Mouse (Mus musculus) heart, postnatal 0 days (tissue): ENCODE measurements around the gene Ap5s1. TPM values are rescaled to one million over a fixed set of nuclear protein-coding genes. Genes with fewer than 3 reads are reported as not detected.
A peak's percentile ranks its signal among the peaks of the same experiment; 100 is the strongest.

Experiments used
- ATAC-seq: fragments of 200-750 bp; cut with Nextera tagmentation; 2 replicates; pipeline ENCODE4 v1.8.0; 2017; ENCODE audit warnings: low read depth, moderate number of reproducible peaks, moderate library complexity; ENCODE audit not compliant: insufficient read depth
- DNase-seq: peaks from one replicate; pipeline ENCODE4 v3.0.0-alpha.2; 2016; ENCODE audit warnings: low spot score
- H3K27ac ChIP-seq: fragments of 300-500 bp; sonication (generic); 2 replicates; pipeline ENCODE4 v1.5.1; 2014; ENCODE audit warnings: low read depth, mild to moderate bottlenecking
- H3K27me3 ChIP-seq: fragments of 300-500 bp; sonication (generic); 2 replicates; pipeline ENCODE4 v1.6.1; 2014; ENCODE audit warnings: low read length, mixed read lengths; ENCODE audit not compliant: control insufficient read depth, insufficient read depth
- H3K36me3 ChIP-seq: fragments of 300-500 bp; sonication (generic); replicated peaks from 2 replicates; pipeline ENCODE4 v1.6.1; 2014; ENCODE audit warnings: low read length, mixed read lengths; ENCODE audit not compliant: control insufficient read depth, insufficient read depth
- H3K4me1 ChIP-seq: fragments of 300-500 bp; sonication (generic); 2 replicates; pipeline ENCODE4 v1.6.1; 2014; ENCODE audit warnings: antibody characterized with exemption; ENCODE audit not compliant: control insufficient read depth, insufficient read depth
- H3K4me2 ChIP-seq: fragments of 300-500 bp; sonication (generic); 2 replicates; pipeline ENCODE4 v1.6.1; 2014; ENCODE audit warnings: low read depth, mild to moderate bottlenecking, low read length, moderate library complexity
- H3K4me3 ChIP-seq: fragments of 300-500 bp; sonication (generic); 2 replicates; pipeline ENCODE4 v1.5.1; 2014; ENCODE audit warnings: low read depth, low read length
- H3K9ac ChIP-seq: fragments of 300-500 bp; sonication (generic); replicated peaks from 2 replicates; pipeline ENCODE4 v1.6.1; 2014; ENCODE audit warnings: low read depth, low read length, mixed read lengths
- H3K9me3 ChIP-seq: fragments of 300-500 bp; sonication (generic); replicated peaks from 2 replicates; pipeline ENCODE4 v1.6.1; 2016; ENCODE audit warnings: low read length; ENCODE audit not compliant: control insufficient read depth
- CTCF ChIP-seq: IDR thresholded peaks from 2 replicates; pipeline ENCODE4 v1.5.1; 2016; ENCODE audit warnings: antibody characterized with exemption, control low read depth, low read depth
- EP300 ChIP-seq: IDR thresholded peaks from 2 replicates; pipeline ENCODE4 v1.6.1; 2016; ENCODE audit warnings: antibody characterized with exemption, low read depth
- WGBS: fragments of 180-500 bp; shearing (Covaris S2); extraction: QIAGEN DNeasy Blood & Tissue Kit; methylation state at CpG from one replicate; pipeline ENCODE4 v1.1.7; 2014; 5-methylcytosine and 5-hydroxymethylcytosine counted together
- polyA plus RNA-seq: library from polyadenylated mRNA; unstranded; fragments of >200 nt; fragmentation: Nextera tagmentation; extraction: Ambion mirVana; gene quantifications from 2 replicates; pipeline ENCODE4 v1.2.1, GENCODE M21; 2015
- total RNA-seq: library from RNA; depleted of rRNA; stranded (reverse); fragments of >200 nt; gene quantifications from 2 replicates; pipeline ENCODE4 v1.2.3, GENCODE M21; 2014; ENCODE audit warnings: low replicate concordance

Gene Ap5s1
- total and polyA plus RNA-seq, 2 experiments from 2014 or later, result 65.5 to 107 TPM

GRCm38 (mm10) chr2:131174700-131175099 is 32.2 kb upstream of the Ap5s1 start:
- Histone ChIP-seq H3K4me1 (peaks cover 38% of the 10 kb centered on the region), H3K4me3 (peak overlapping the region; percentile 28), H3K9me3 (no peaks in the 10 kb centered on the region), H3K27me3 (peaks cover 18% of the 10 kb centered on the region), H3K9ac (no peak overlapping the region), H3K27ac (no peak overlapping the region), H3K36me3 (peaks cover 15% of the 10 kb centered on the region; the same call in 1 of the 2 replicates), H3K4me2 (peak overlapping the region; percentile 67)
- DNase-seq (peak; percentile 89), ATAC-seq (no peak; the same call in 1 of the 2 replicates)
- TF ChIP-seq EP300, result no peak
- TF ChIP-seq CTCF, result no peak
- 5% methylated on average over 11 of the region's 11 CpGs for WGBS

- Histone ChIP-seq H3K4me2 (no peak overlapping the region), H3K4me1 (peaks cover 38% of the 10 kb centered on the region), H3K4me3 (no peak overlapping the region), H3K27me3 (peaks cover 16% of the 10 kb centered on the region), H3K27ac (no peak overlapping the region), H3K36me3 (peaks cover 15% of the 10 kb centered on the region; the same call in 1 of the 2 replicates), H3K9ac (no peak overlapping the region), H3K9me3 (no peaks in the 10 kb centered on the region)
- 66% methylated on average over 3 of the region's 3 CpGs for WGBS
- TF ChIP-seq CTCF, result no peak
- TF ChIP-seq EP300, result no peak
- DNase-seq (no peak), ATAC-seq (no peak)
These were observed 31.5 kb upstream of the Ap5s1 start for GRCm38 (mm10) chr2:131175286-131175944.

- Histone ChIP-seq H3K36me3 (peaks cover 15% of the 10 kb centered on the region; the same call in 1 of the 2 replicates), H3K27ac (no peak overlapping the region), H3K4me3 (no peak overlapping the region), H3K27me3 (peaks cover 12% of the 10 kb centered on the region), H3K9me3 (no peaks in the 10 kb centered on the region), H3K4me1 (peaks cover 38% of the 10 kb centered on the region), H3K9ac (no peak overlapping the region), H3K4me2 (no peak overlapping the region)
- no peak for TF ChIP-seq EP300
- TF ChIP-seq CTCF, result no peak
- no peak for DNase-seq
- WGBS, result 92% methylated on average over 1 of the region's 1 CpGs
- no peak for ATAC-seq
These were observed 31.0 kb upstream of the Ap5s1 start for GRCm38 (mm10) chr2:131175945-131176309.

GRCm38 (mm10) chr2:131176491-131176890 is 30.4 kb upstream of the Ap5s1 start:
- 64% methylated on average over 5 of the region's 5 CpGs for WGBS
- TF ChIP-seq CTCF, result no peak
- no peak for TF ChIP-seq EP300
- Histone ChIP-seq H3K27me3 (peaks cover 6% of the 10 kb centered on the region), H3K27ac (0 out of 2 replicates have a peak overlapping the region, but pooled peaks have one; percentile 1), H3K9me3 (no peaks in the 10 kb centered on the region), H3K36me3 (peaks cover 15% of the 10 kb centered on the region; the same call in 1 of the 2 replicates), H3K9ac (no peak overlapping the region), H3K4me2 (0 out of 2 replicates have a peak overlapping the region, but pooled peaks have one; percentile 92), H3K4me3 (no peak overlapping the region), H3K4me1 (peaks cover 38% of the 10 kb centered on the region)
- ATAC-seq, result no peak
- DNase-seq, result no peak

- Histone ChIP-seq H3K4me3 (peak overlapping the region; percentile 70; the same call in 1 of the 2 replicates), H3K36me3 (peaks cover 10% of the 10 kb centered on the region; the same call in 1 of the 2 replicates), H3K9ac (no peak overlapping the region; the same call in 1 of the 2 replicates), H3K4me1 (peaks cover 38% of the 10 kb centered on the region), H3K27ac (no peak overlapping the region), H3K27me3 (no peaks in the 10 kb centered on the region), H3K9me3 (no peaks in the 10 kb centered on the region), H3K4me2 (peak overlapping the region; percentile 92)
- no peak for ATAC-seq
- 87% methylated on average over 9 of the region's 9 CpGs for WGBS
- no peak for TF ChIP-seq EP300
- no peak for DNase-seq
These were observed 28.9 kb upstream of the Ap5s1 start for GRCm38 (mm10) chr2:131177932-131178331.

GRCm38 (mm10) chr2:131178828-131179245 is 28.0 kb upstream of the Ap5s1 start:
- H3K4me2 ChIP-seq, result peak overlapping the region; percentile 92
- peak overlapping the region; percentile 97 for H3K9ac ChIP-seq
- peak overlapping the region; percentile 70 for H3K4me3 ChIP-seq
- WGBS, result 28% methylated on average over 26 of the region's 26 CpGs
- TF ChIP-seq EP300 (no peak), CTCF (no peak)
- ATAC-seq (no peak), DNase-seq (no peak)
- H3K9me3 ChIP-seq, result no peaks in the 10 kb centered on the region
- H3K27ac ChIP-seq, result peak overlapping the region; percentile 95; the same call in 1 of the 2 replicates
- H3K36me3 ChIP-seq, result peaks cover 10% of the 10 kb centered on the region; the same call in 1 of the 2 replicates
- H3K4me1 ChIP-seq, result peaks cover 38% of the 10 kb centered on the region
- no peaks in the 10 kb centered on the region for H3K27me3 ChIP-seq
